Mouse (Mus musculus) liver, adult 2 months (tissue): ENCODE results near the gene Aifm3.

Experiments
- CTCF ChIP-seq: fragments of 200-500 bp; IDR thresholded peaks from 2 replicates; pipeline ENCODE4 v1.5.1; 2011; ENCODE audit warnings: low read depth, low read length, control low read depth
- POLR2A ChIP-seq: fragments of 200-500 bp; IDR thresholded peaks from 2 replicates; pipeline ENCODE4 v1.6.1; 2011; ENCODE audit warnings: low read length, control low read depth; ENCODE audit not compliant: insufficient read depth; ENCODE audit errors: extremely low read depth

DNA sequence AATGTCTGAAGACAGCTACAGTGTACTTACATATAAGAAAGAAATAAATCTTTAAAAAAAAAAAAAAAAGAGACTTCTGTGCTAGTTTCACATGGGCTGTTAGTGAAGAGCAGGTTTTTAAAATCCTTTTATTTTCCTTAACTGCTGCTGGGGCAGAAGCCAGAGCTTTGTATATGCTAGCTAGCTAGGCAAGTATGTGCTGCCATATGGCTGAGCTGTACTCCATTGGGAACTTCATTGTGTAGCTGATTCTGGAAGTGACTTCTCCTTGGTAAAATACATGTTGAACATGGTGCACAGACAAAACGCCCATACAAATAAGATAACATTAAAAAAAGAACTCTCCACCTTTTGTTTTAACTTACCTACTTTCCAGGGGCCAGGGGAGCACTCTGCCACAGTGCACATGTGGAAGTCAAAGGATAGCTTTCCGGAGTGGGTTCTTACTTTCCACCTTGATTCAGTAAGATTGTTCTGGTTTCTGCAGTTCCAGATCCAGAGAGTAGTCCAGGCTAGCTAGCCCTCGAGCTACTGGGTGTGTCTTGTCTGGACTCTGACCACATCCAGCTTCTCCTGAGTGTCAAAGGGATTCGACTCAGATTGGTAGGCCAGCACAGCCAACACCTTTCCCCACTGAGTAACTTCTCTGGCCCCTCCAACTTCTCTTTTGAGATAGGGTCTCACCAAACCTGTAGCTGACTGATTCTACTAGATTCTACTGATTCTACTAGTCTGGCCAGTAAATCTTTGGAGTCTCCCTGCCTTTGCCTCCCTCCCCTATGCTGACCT, 22.3 kb upstream of the Aifm3 start:
- TF ChIP-seq CTCF (no peak), POLR2A (no peak)
